Mouse (Mus musculus) yolk sac, embryonic 10.5 days (tissue): ENCODE data around the gene Tada2a.

Experiments
- DNase-seq: peaks from one replicate; pipeline ENCODE4 v3.0.0-alpha.2; 2017; ENCODE audit warnings: low spot score

Gene Tada2a

GRCm38 (mm10) chr11:84128943-84129798 lies at the start of gene Tada2a, which contains the start of gene Acaca:
Gene Tada2a (minus strand): TSS chr11:84129600.
Gene Acaca (plus strand): TSS chr11:84129672.
- DNase-seq: peak; percentile 81

- no peak for DNase-seq
Measured at GRCm38 (mm10) chr11:84178571-84178970, 49.2 kb upstream of the Tada2a start.

- no peak for DNase-seq
Measured at GRCm38 (mm10) chr11:84172539-84173435, 43.4 kb upstream of the Tada2a start.

- peak; percentile 58 for DNase-seq
Measured at GRCm38 (mm10) chr11:84168701-84169288, 39.4 kb upstream of the Tada2a start.

GRCm38 (mm10) chr11:84167046-84167526 lies 37.7 kb upstream of the Tada2a start, which contains the start of gene Gm11437:
Gene Gm11437 (minus strand): TSS chr11:84167476.
- DNase-seq: no peak

- peak; percentile 29 for DNase-seq
Measured at GRCm38 (mm10) chr11:84164561-84164960, 35.2 kb upstream of the Tada2a start.

GRCm38 (mm10) chr11:84164123-84164522 lies 34.7 kb upstream of the Tada2a start:
- no peak for DNase-seq

GRCm38 (mm10) chr11:84156535-84157262 lies 27.3 kb upstream of the Tada2a start:
- DNase-seq: no peak

- no peak for DNase-seq
Measured at GRCm38 (mm10) chr11:84150884-84151283, 21.5 kb upstream of the Tada2a start.

- peak; percentile 62 for DNase-seq
Measured at GRCm38 (mm10) chr11:84146081-84146480, 16.7 kb upstream of the Tada2a start.

- peak; percentile 58 for DNase-seq
Measured at GRCm38 (mm10) chr11:84145201-84145798, 15.9 kb upstream of the Tada2a start.

GRCm38 (mm10) chr11:84141752-84142151 lies 12.4 kb upstream of the Tada2a start:
- peak; percentile 65 for DNase-seq

GRCm38 (mm10) chr11:84136453-84136852 lies 7.1 kb upstream of the Tada2a start:
- DNase-seq: no peak

GRCm38 (mm10) chr11:84134331-84134860 lies 5.0 kb upstream of the Tada2a start:
- DNase-seq: no peak

- DNase-seq: no peak
Measured at GRCm38 (mm10) chr11:84129799-84130185, 392 bp upstream of the Tada2a start.

GRCm38 (mm10) chr11:84127977-84128376 lies 1.4 kb downstream of the Tada2a start:
- DNase-seq: no peak

- peak; percentile 24 for DNase-seq
Measured at GRCm38 (mm10) chr11:84121051-84121956, 8.1 kb downstream of the Tada2a start.

GRCm38 (mm10) chr11:84117431-84117830 lies 12.0 kb downstream of the Tada2a start:
- DNase-seq: no peak

GRCm38 (mm10) chr11:84116221-84116620 lies 13.2 kb downstream of the Tada2a start:
- no peak for DNase-seq

GRCm38 (mm10) chr11:84115646-84116045 lies 13.8 kb downstream of the Tada2a start:
- no peak for DNase-seq
